In genomic region chr10:62601833-62602176, GRCm38 (mm10) we compare ENCODE assay signal across 8 mouse cellular contexts. TPM values are rescaled to one million over a fixed set of nuclear protein-coding genes. Genes with fewer than 3 reads are reported as not detected.
DNase-seq lines count a peak whose midpoint lies in the region; ATAC-seq and TF ChIP-seq lines count a peak whose summit lies in the region.

No protein-coding gene starts in this region.

- WGBS in liver, embryonic 13.5 days (ENCODE audit: insufficient replicate concordance): under 1% methylated on average over 23 of the region's 23 CpGs

- no peak for DNase-seq in cerebellum, postnatal 36 days
- DNase-seq in testis, postnatal 14 days (ENCODE audit: low spot score): no peak
- DNase-seq in liver, embryonic 13.5 days: no peak
- no peak for DNase-seq in ovary, postnatal 14 days (ENCODE audit: low spot score)
- DNase-seq in urinary bladder, postnatal 14 days (ENCODE audit: low spot score): no peak
- DNase-seq in spleen, postnatal 14 days (ENCODE audit: low spot score in 2 of 2): no peak

- no peaks in the 10 kb centered on the region for H3K27me3 ChIP-seq in testis, adult 2 months (ENCODE audit: control insufficient read depth, insufficient read depth, low read length)
- no peaks in the 10 kb centered on the region for H3K27me3 ChIP-seq in liver, embryonic 13.5 days

- peak overlapping the region; percentile 89 for H3K4me3 ChIP-seq in testis, adult 2 months (ENCODE audit: control insufficient read depth, low read depth, low read length)
- peak overlapping the region; percentile 93 for H3K4me3 ChIP-seq in liver, embryonic 13.5 days (replicated peaks)

- H3K9ac ChIP-seq in liver, embryonic 13.5 days: peak overlapping the region; percentile 88

- H3K27ac ChIP-seq in testis, adult 2 months (ENCODE audit: control insufficient read depth, insufficient read depth, low read depth, low read length): peak overlapping the region; percentile 98
- peak overlapping the region; percentile 80 for H3K27ac ChIP-seq in liver, embryonic 13.5 days

- TF ChIP-seq POLR2A in testis, adult 2 months (IDR thresholded peaks at IDR 0.05; ENCODE audit: control insufficient read depth, low read depth, low read length): no peak

- no peaks in the 10 kb centered on the region for H3K9me3 ChIP-seq in liver, embryonic 13.5 days (replicated peaks)

- H3K4me2 ChIP-seq in liver, embryonic 13.5 days: peak overlapping the region; percentile 96

- ATAC-seq in cerebellum, adult (ENCODE audit: insufficient number of reproducible peaks, low FRiP score, low TSS enrichment): peak; percentile 88
- peak; percentile 67 for ATAC-seq in liver, embryonic 13.5 days (ENCODE audit: low read depth)

- TF ChIP-seq CTCF in testis, adult 2 months (IDR thresholded peaks at IDR 0.05; ENCODE audit: control insufficient read depth, insufficient read depth, insufficient replicate concordance, low read depth, low read length): no peak

- peaks cover 3% of the 10 kb centered on the region; the same call in 1 of the 2 replicates for H3K4me1 ChIP-seq in testis, adult 2 months (ENCODE audit: control insufficient read depth, insufficient read depth, low read length)
- peaks cover 52% of the 10 kb centered on the region for H3K4me1 ChIP-seq in liver, embryonic 13.5 days (replicated peaks)

- peaks cover 2% of the 10 kb centered on the region; the same call in 1 of the 2 replicates for H3K36me3 ChIP-seq in testis, adult 2 months (ENCODE audit: control insufficient read depth, insufficient read depth, low read length)
- peaks cover 29% of the 10 kb centered on the region for H3K36me3 ChIP-seq in liver, embryonic 13.5 days

RNA-seq across cellular contexts. Expression of gene Ddx21, which starts 0.3 kb away (rescaled TPM):
- polyA plus RNA-seq in testis, adult 2 months (2012; rRNA removed): 15.7 and 18.1 TPM in 2 replicates
- 26.3 and 32.2 TPM in 2 replicates for polyA plus RNA-seq in liver, embryonic 13.5 days (2015; fragmentation: Nextera tagmentation; extraction: Ambion mirVana)

RNA-seq across cellular contexts. Expression of gene Kif1bp, which starts 23.5 kb away (rescaled TPM):
- 41.7 and 47.4 TPM in 2 replicates for polyA plus RNA-seq in testis, adult 2 months (2012; rRNA removed)
- 12.9 and 13.7 TPM in 2 replicates for polyA plus RNA-seq in liver, embryonic 13.5 days (2015; fragmentation: Nextera tagmentation; extraction: Ambion mirVana)

RNA-seq across cellular contexts. Expression of gene Ddx50, which starts 49.2 kb away (rescaled TPM):
- polyA plus RNA-seq in testis, adult 2 months (2012; rRNA removed): 17.8 and 21.0 TPM in 2 replicates
- polyA plus RNA-seq in liver, embryonic 13.5 days (2015; fragmentation: Nextera tagmentation; extraction: Ambion mirVana): 39.3 and 50.7 TPM in 2 replicates
